1 mouse cellular context compared by ENCODE assay signal in genomic region chr10:111465409-111465808, GRCm38 (mm10).
TF ChIP-seq lines count a peak whose summit lies in the region.

No protein-coding gene starts in this region.

TF ChIP-seq in MEL, 35 proteins besides CTCF, POLR2A, EP300 and RAD21 (continued from another document):
- TF ChIP-seq JUND (IDR thresholded peaks at IDR 0.05; ENCODE audit: low read depth, low read length) (no peak), NELFE (IDR thresholded peaks at IDR 0.05; ENCODE audit: low read depth, low read length) (no peak), RCOR1 (IDR thresholded peaks at IDR 0.05; ENCODE audit: low read depth, low read length) (no peak), HCFC1 (IDR thresholded peaks at IDR 0.05; ENCODE audit: low read depth, low read length) (no peak), UBTF (IDR thresholded peaks at IDR 0.05; ENCODE audit: borderline replicate concordance, insufficient read depth, low read depth, low read length) (no peak), USF1 (IDR thresholded peaks at IDR 0.05; ENCODE audit: low read depth, low read length) (no peak), TCF12 (IDR thresholded peaks at IDR 0.05; ENCODE audit: low read depth, low read length) (peak; percentile 37; the same call in 1 of the 2 replicates)
